In genomic region chr7:113208388-113208753, GRCm38 (mm10) we compare ENCODE assay signal across 8 mouse cellular contexts. TPM values are rescaled to one million over a fixed set of nuclear protein-coding genes. Genes with fewer than 3 reads are reported as not detected.
A peak's percentile ranks its signal among the peaks of the same experiment; 100 is the strongest.
DNase-seq lines count a peak whose midpoint lies in the region; ATAC-seq and TF ChIP-seq lines count a peak whose summit lies in the region.

No protein-coding gene starts in this region.

- H3K9me3 ChIP-seq in heart, embryonic 12.5 days (replicated peaks): no peaks in the 10 kb centered on the region
- H3K9me3 ChIP-seq in ES-Bruce4 (replicated peaks; ENCODE audit: control insufficient read depth, insufficient read depth, low read length, poor library complexity, severe bottlenecking): no peaks in the 10 kb centered on the region
- H3K9me3 ChIP-seq in forebrain, embryonic 15.5 days: no peaks in the 10 kb centered on the region
- no peaks in the 10 kb centered on the region for H3K9me3 ChIP-seq in liver, embryonic 16.5 days (replicated peaks; ENCODE audit: control insufficient read depth, low read length)

- DNase-seq in heart, postnatal 14 days: no peak
- no peak for DNase-seq in gastrocnemius, adult 8-10 months (ENCODE audit: low spot score in 2 of 2)
- DNase-seq in layer of hippocampus, adult 11-12 months (ENCODE audit: low spot score): no peak
- DNase-seq in embryo, embryonic 9.5 days (ENCODE audit: extremely low spot score): no peak

- peaks cover 9% of the 10 kb centered on the region; the same call in 1 of the 2 replicates for H3K4me1 ChIP-seq in heart, embryonic 12.5 days (replicated peaks)
- H3K4me1 ChIP-seq in ES-Bruce4 (ENCODE audit: control insufficient read depth, insufficient read depth, low read length): no peaks in the 10 kb centered on the region
- H3K4me1 ChIP-seq in forebrain, embryonic 15.5 days: peaks cover 24% of the 10 kb centered on the region
- no peaks in the 10 kb centered on the region for H3K4me1 ChIP-seq in liver, embryonic 16.5 days (ENCODE audit: control insufficient read depth, low read depth, low read length)

- 2% methylated on average over 19 of the region's 19 CpGs for WGBS in heart, embryonic 12.5 days
- 2% methylated on average over 19 of the region's 19 CpGs for WGBS in forebrain, embryonic 15.5 days
- 3% methylated on average over 19 of the region's 19 CpGs for WGBS in liver, embryonic 16.5 days (ENCODE audit: insufficient replicate concordance)

- intact Hi-C loops in heart, postnatal 14 days (cut with DNase I): loop anchor here (2.0 to 5.0 kb wide), 2 partner anchors 42 to 61 kb away; no protein-coding TSS in a partner anchor

- peak overlapping the region; percentile 74 for H3K9ac ChIP-seq in heart, embryonic 12.5 days
- H3K9ac ChIP-seq in ES-Bruce4 (ENCODE audit: low read depth, poor library complexity, severe bottlenecking): peak overlapping the region; percentile 76; the same call in 1 of the 2 replicates
- H3K9ac ChIP-seq in forebrain, embryonic 15.5 days (replicated peaks): peak overlapping the region; percentile 66
- H3K9ac ChIP-seq in liver, embryonic 16.5 days (ENCODE audit: low read depth, low read length): peak overlapping the region; percentile 55; the same call in 1 of the 2 replicates

- peak overlapping the region; percentile 91 for H3K4me2 ChIP-seq in heart, embryonic 12.5 days
- H3K4me2 ChIP-seq in forebrain, embryonic 15.5 days (replicated peaks): peak overlapping the region; percentile 82
- peak overlapping the region; percentile 60 for H3K4me2 ChIP-seq in liver, embryonic 16.5 days (ENCODE audit: low read depth, low read length)

- no peaks in the 10 kb centered on the region for H3K36me3 ChIP-seq in heart, embryonic 12.5 days
- no peaks in the 10 kb centered on the region for H3K36me3 ChIP-seq in ES-Bruce4 (ENCODE audit: control insufficient read depth, insufficient read depth, low read length, poor library complexity, severe bottlenecking)
- H3K36me3 ChIP-seq in forebrain, embryonic 15.5 days: no peaks in the 10 kb centered on the region
- no peaks in the 10 kb centered on the region for H3K36me3 ChIP-seq in liver, embryonic 16.5 days (ENCODE audit: control insufficient read depth, insufficient read depth)

- no peak overlapping the region for H3K27ac ChIP-seq in heart, embryonic 12.5 days (ENCODE audit: poor library complexity, severe bottlenecking)
- H3K27ac ChIP-seq in ES-Bruce4 (ENCODE audit: insufficient read depth, low read length): no peak overlapping the region
- no peak overlapping the region for H3K27ac ChIP-seq in forebrain, embryonic 15.5 days (replicated peaks)
- no peak overlapping the region for H3K27ac ChIP-seq in liver, embryonic 16.5 days (ENCODE audit: low read length)

- TF ChIP-seq POLR2A in ES-Bruce4 (IDR thresholded peaks at IDR 0.05; ENCODE audit: insufficient read depth, low read length): no peak

- no peak for TF ChIP-seq EP300 in ES-Bruce4 (IDR thresholded peaks at IDR 0.05; ENCODE audit: insufficient read depth, low read depth, low read length)

- peak overlapping the region; percentile 78 for H3K4me3 ChIP-seq in heart, embryonic 12.5 days
- H3K4me3 ChIP-seq in ES-Bruce4 (ENCODE audit: low read depth, low read length): peak overlapping the region; percentile 74
- H3K4me3 ChIP-seq in forebrain, embryonic 15.5 days: peak overlapping the region; percentile 70
- peak overlapping the region; percentile 70 for H3K4me3 ChIP-seq in liver, embryonic 16.5 days (ENCODE audit: low read depth, low read length)

- H3K27me3 ChIP-seq in heart, embryonic 12.5 days (replicated peaks): peaks cover 54% of the 10 kb centered on the region
- no peaks in the 10 kb centered on the region for H3K27me3 ChIP-seq in ES-Bruce4 (ENCODE audit: control insufficient read depth, insufficient read depth, low read length, poor library complexity, severe bottlenecking)
- peaks cover 31% of the 10 kb centered on the region for H3K27me3 ChIP-seq in forebrain, embryonic 15.5 days
- peaks cover 46% of the 10 kb centered on the region for H3K27me3 ChIP-seq in liver, embryonic 16.5 days (ENCODE audit: control insufficient read depth, insufficient read depth, low read depth, low read length)

- ATAC-seq in heart, embryonic 12.5 days (ENCODE audit: insufficient number of reproducible peaks, low FRiP score): no peak
- no peak for ATAC-seq in forebrain, embryonic 15.5 days (replicated peaks)
- no peak for ATAC-seq in liver, embryonic 16.5 days (ENCODE audit: low read depth)

- no peak for TF ChIP-seq CTCF in ES-Bruce4 (IDR thresholded peaks at IDR 0.05; ENCODE audit: low read depth, low read length)

RNA-seq across cellular contexts. Expression of gene Arntl, which starts 1.1 kb away (rescaled TPM):
- 6.8 and 8.5 TPM in 2 replicates for polyA plus RNA-seq in heart, embryonic 12.5 days (2016; fragmentation: Nextera tagmentation; extraction: Ambion mirVana)
- 1 to 10 TPM; 8.6 to 9.6 TPM for total RNA-seq in heart, postnatal 14 days (2021)
- polyA plus RNA-seq in ES-Bruce4 (2011; ENCODE audit: insufficient read depth, insufficient read length, low read depth, missing spikeins): 13.3 and 13.8 TPM in 2 replicates
- 16.0 and 16.2 TPM in 2 replicates for polyA plus RNA-seq in forebrain, embryonic 15.5 days (2015; fragmentation: Nextera tagmentation; extraction: Ambion mirVana)
- 8.4 and 9.7 TPM in 2 replicates for polyA plus RNA-seq in liver, embryonic 16.5 days (2015; fragmentation: Nextera tagmentation; extraction: Ambion mirVana)
- total RNA-seq in gastrocnemius, adult 8-10 months (2022): 10 to 100 TPM in 3 of 4 experiments, 1 to 10 TPM in 1; 8.4 to 19.5 (median 11.2) TPM
